Mouse (Mus musculus) olfactory bulb, adult 2 months (tissue): Measurements from ENCODE around the gene Galnt10.

ENCODE experiments used
- CTCF ChIP-seq: fragments of 200-500 bp; IDR thresholded peaks from 2 replicates; pipeline ENCODE4 v1.5.1; 2012; ENCODE audit warnings: low read depth, mild to moderate bottlenecking, low read length, moderate library complexity; ENCODE audit not compliant: insufficient read depth
- POLR2A ChIP-seq: fragments of 200-500 bp; IDR thresholded peaks from 2 replicates; pipeline ENCODE4 v1.6.1; 2012; ENCODE audit warnings: mild to moderate bottlenecking, low read depth, low read length, moderate library complexity; ENCODE audit not compliant: insufficient read depth

GRCm38 (mm10) chr11:57648196-57648800 is 3.1 kb downstream of the Galnt10 start:
- TF ChIP-seq CTCF = no peak
- TF ChIP-seq POLR2A = no peak
